Mouse (Mus musculus) mature B cell (primary cell): Measurements from ENCODE around the gene Pdgfb.

ENCODE experiments used
- in situ Hi-C: fragments of 300-500 bp; cut with MboI; formaldehyde crosslinking; loops from 2 replicates; pipeline ENCODE4 v1.14.3; 2019

Gene Pdgfb

GRCm38 (mm10) chr15:80014321-80015210, at the start of gene Pdgfb:
Gene Pdgfb, minus strand, starts transcription at chr15:80014977.
- in situ Hi-C loops = no loop called here

DNA sequence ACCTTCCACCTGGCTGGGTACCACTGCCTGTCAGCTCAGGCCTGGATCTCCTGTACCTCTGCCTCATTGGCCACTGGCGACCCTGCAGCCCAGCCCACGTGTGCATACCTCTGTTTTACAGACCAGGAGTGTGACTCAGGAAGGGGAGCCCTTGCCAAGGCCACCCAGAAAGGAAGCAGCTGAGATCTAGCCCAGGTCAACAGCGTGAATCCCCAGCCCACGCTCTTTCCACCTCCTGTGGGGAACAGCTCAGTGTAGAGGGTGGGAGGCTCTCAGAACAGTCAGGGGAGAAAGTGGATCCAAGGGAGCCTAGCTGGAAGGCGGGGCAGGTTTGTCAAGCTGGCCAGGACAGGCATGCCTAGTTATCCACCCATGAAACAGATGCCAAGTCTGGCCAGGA, 48.0 kb upstream of the Pdgfb start:
- in situ Hi-C loops = no loop called here

- in situ Hi-C loops = no loop called here
Measured at GRCm38 (mm10) chr15:80062339-80062738, 47.6 kb upstream of the Pdgfb start.

DNA sequence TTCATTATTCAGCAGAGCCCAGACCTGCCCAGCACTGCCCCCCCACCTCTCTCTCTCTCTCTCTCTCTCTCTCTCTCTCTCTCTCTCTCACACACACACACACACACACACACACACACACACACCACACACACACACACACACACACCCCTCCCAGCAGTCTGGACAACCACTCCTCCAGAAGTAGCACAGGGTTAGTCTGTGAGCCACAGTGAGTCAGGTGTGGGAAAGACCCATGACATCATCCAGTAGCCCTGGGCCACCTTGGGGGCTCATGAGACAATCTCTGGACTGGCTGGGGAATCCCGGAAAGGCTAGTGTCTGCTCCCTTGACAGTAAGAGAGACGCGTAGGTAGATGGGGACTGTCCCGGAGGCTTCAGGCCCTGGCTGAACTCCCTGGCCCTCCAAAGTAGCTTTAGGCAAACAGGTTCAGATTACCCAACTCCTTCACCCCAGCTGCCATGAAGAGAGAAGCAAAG, 46.3 kb upstream of the Pdgfb start:
- in situ Hi-C loops = no loop called here

DNA sequence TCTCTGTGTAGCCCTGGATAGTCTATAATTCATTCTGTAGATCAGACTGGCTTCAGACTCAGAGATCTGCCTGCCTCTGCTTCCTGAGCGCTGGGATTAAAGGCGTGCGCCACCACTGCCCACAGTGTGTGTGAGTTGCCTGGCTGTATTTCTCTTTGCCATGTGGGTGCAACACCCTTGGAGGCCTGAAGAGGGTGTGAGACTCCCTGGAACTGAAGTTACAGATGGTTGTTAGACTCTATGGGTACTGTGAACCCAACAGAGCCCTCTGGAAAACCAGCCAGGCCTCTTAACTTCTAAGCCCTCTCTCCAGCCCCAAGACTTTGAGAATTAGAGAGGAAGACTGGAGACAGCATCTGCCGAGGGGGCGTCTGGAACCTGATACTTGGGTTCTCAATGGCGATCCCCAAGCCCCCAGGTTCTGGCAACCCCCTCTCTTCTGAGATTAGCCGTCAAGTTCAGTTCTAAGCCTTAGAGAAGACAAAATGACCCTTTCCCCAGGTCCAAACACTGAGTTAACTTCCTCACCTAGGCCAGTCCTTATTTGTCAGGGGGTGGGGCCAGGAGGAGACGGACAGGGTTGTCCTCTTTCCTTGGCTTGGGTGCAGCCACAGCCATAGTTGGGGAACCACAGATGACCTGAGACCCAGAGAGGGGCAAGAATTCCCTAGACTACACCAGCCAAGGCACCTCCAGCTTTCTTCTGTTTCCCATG, 45.7 kb upstream of the Pdgfb start:
- in situ Hi-C loops = no loop called here

GRCm38 (mm10) chr15:80059606-80060005, 44.8 kb upstream of the Pdgfb start:
- in situ Hi-C loops = no loop called here

- in situ Hi-C loops = no loop called here
Measured at GRCm38 (mm10) chr15:80058151-80058550, 43.4 kb upstream of the Pdgfb start.

GRCm38 (mm10) chr15:80054034-80054710, 39.4 kb upstream of the Pdgfb start:
- in situ Hi-C loops = no loop called here

GRCm38 (mm10) chr15:80053381-80054033, 38.7 kb upstream of the Pdgfb start:
- in situ Hi-C loops = no loop called here

GRCm38 (mm10) chr15:80051782-80052181, 37.0 kb upstream of the Pdgfb start:
- in situ Hi-C loops = no loop called here

DNA sequence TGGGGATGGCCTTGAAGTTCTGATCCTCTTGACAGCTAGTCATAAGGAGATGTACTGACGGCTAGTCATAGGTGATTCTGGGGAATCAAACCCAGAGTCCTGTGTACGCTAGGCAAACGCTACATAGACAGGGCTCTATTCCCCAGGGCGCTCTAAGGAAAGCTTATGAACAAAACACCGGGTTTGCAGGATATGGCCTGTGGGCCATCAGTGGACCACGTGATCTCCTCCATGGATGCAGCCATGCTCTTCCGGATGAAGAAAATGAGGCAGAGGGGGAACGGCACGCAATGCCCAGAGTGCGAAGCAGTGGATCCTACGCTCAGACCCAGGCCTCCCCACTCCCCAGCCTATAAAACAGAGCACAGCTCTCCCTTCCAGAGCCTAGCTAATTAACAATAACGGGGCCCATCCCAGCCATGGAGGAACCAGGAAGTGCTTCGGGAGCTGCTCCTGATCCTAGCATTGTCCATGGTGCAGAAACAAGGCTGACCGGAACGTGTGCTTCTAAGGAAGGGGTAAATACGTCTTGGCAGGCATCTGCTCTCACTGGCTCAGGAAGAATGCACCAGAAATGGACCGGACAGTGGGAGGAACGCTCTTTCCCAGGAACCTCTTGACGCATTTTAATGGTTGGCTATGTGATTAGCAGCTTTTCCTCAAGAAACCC, 36.5 kb upstream of the Pdgfb start:
- in situ Hi-C loops = no loop called here

DNA sequence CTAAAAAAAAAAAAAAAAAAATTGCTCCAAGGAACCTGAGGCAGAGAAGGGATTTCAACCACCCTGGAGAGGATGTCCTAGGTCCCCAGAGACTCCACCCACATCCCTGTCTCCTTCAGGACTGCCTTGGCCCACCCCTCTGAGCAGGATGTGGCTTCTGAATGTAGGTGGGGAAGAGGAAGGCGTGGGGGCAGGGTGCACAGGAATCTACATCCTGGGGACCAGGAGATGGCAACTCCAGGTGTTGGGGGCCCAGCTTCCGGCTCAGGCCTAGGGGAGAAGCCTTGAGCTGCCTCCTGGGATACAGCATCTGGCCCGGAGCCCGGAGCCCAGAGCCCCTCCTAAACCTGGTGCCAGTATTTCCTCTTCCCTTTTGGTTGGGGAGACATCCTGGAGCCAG, 35.3 kb upstream of the Pdgfb start:
- in situ Hi-C loops = no loop called here

DNA sequence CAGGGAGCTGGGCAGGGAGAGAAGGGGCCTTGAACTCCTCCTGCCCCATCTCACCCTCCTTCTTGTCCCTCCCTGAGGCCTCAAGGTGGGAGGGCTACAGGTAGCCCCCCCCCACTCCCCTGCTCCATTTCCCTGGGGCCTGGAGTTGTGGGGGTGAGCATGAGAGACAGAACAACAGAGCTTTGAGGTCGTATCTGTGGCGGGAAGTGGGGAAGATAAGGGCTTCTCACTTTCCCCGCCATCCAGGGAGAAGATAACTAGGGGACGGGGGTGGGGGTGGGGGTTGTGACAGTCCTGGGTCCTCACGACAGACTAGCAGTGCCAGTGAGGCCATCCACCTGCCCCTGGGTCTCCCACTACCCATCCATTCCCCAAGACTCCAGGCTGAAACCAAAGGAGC, 33.2 kb upstream of the Pdgfb start:
- in situ Hi-C loops = no loop called here

GRCm38 (mm10) chr15:80047242-80047641, 32.5 kb upstream of the Pdgfb start:
- in situ Hi-C loops = no loop called here

GRCm38 (mm10) chr15:80045749-80046148, 31.0 kb upstream of the Pdgfb start:
- in situ Hi-C loops = no loop called here

- in situ Hi-C loops = no loop called here
Measured at GRCm38 (mm10) chr15:80044249-80044648, 29.5 kb upstream of the Pdgfb start.

GRCm38 (mm10) chr15:80042152-80042551, 27.4 kb upstream of the Pdgfb start:
- in situ Hi-C loops = no loop called here

DNA sequence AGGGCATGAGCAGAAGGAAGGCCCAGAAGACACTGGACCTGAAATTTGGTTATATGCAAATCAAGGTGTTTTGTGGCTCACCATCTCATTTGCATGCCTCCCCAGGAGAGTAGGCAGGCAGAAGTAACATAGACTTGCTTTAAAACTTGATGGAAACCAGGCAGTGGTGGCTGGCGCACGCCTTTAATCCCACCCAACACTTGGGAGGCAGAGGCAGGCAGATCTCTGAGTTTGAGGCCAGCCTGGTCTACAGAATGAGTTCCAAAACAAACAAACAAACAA, 23.3 kb upstream of the Pdgfb start:
- in situ Hi-C loops = no loop called here

DNA sequence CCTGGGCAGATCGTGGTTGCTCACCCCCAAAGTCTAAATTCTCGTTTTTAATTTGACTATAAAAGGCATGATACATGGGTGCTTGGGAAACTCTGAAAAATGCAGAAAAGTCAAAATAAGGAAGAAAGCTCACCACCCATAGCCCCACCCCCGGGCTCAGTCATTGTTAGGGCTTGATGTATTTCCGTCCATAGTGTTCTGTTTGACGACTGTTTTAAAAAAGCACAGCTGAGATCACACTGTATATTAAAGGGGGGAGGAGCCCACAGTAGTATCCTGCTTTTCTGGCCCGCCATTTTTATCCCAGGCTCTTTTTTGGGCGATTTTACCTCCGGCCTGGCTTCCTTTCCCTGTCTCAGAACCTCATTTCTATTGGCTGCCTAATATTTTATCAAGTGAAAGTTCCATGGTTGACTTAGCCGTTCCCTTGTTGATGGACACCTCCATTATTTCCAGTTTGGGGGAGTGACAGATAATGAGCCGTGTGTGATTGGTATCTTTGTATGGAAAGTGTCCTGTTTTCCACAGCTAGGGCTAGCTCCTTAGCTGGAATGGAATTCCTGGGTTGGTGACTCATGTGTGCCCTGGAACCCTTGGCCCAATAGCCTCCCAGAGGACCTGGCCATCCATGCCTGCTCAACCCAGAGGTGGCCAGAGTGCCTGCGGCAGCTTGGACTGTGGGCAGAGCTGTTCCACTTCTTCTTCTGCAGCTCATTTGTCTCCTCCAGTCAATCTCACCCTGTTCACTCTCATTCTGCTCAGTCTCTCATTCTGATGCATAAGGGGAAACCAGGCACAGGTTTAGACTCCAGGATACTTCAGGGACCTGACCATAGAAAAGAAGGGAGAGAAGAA, 22.7 kb upstream of the Pdgfb start:
- in situ Hi-C loops = no loop called here

DNA sequence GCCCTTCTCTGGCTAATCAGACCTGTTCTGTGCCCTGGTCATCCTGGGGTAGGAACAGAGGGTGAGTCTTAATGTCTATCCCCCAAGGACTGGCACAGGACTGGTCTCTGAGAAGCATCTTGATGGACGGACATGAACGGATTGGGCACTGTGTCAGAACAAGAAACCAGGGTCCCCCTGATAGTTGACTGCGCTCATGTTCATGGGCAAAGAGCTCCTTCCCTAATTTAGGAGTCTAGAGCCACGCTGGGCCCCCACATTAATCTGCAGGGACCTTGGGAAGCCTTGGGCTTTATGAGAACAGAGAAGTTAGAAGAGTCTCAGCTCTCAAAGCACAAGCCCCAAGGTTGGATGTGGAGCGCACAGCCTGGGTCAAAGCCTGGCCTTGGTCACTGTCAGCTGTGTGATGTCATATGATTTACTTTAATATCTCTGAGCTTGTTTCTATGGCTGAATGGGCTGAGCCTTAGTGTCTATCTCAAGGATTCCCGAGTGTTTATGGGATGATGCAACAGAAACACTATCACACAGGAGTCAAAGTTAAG, 20.6 kb upstream of the Pdgfb start:
- in situ Hi-C loops = no loop called here
